Mouse (Mus musculus) lung, postnatal 0 days (tissue): ENCODE data around the gene Ccdc160. TPM values are rescaled to one million over a fixed set of nuclear protein-coding genes. Genes with fewer than 3 reads are reported as not detected.

ENCODE experiments used
- ATAC-seq: fragments of 200-750 bp; cut with Nextera tagmentation; 2 replicates; pipeline ENCODE4 v1.8.0; 2017; ENCODE audit warnings: moderate library complexity
- DNase-seq: peaks from one replicate; pipeline ENCODE4 v3.0.0-alpha.2; 2016; ENCODE audit warnings: low spot score
- H3K27ac ChIP-seq: fragments of 300-500 bp; sonication (generic); 2 replicates; pipeline ENCODE4 v1.5.1; 2014; ENCODE audit warnings: antibody characterized with exemption, mild to moderate bottlenecking, low read length, mixed read lengths
- H3K27me3 ChIP-seq: fragments of 300-500 bp; sonication (generic); replicated peaks from 2 replicates; pipeline ENCODE4 v1.6.1; 2014; ENCODE audit warnings: low read length, mixed read lengths; ENCODE audit not compliant: insufficient read depth
- H3K36me3 ChIP-seq: fragments of 300-500 bp; sonication (generic); 2 replicates; pipeline ENCODE4 v1.6.1; 2014; ENCODE audit warnings: low read length, mixed read lengths; ENCODE audit not compliant: insufficient read depth
- H3K4me1 ChIP-seq: fragments of 300-500 bp; sonication (generic); 2 replicates; pipeline ENCODE4 v1.6.1; 2014; ENCODE audit warnings: antibody characterized with exemption, low read depth, low read length, mixed read lengths; ENCODE audit not compliant: insufficient read depth
- H3K4me2 ChIP-seq: fragments of 300-500 bp; sonication (generic); replicated peaks from 2 replicates; pipeline ENCODE4 v1.6.1; 2014; ENCODE audit warnings: low read depth, mild to moderate bottlenecking, low read length, moderate library complexity, mixed read lengths
- H3K4me3 ChIP-seq: fragments of 300-500 bp; sonication (generic); 2 replicates; pipeline ENCODE4 v1.5.1; 2014; ENCODE audit warnings: low read depth, low read length
- H3K9ac ChIP-seq: fragments of 300-500 bp; sonication (generic); replicated peaks from 2 replicates; pipeline ENCODE4 v1.6.1; 2014; ENCODE audit warnings: low read depth, mild to moderate bottlenecking
- H3K9me3 ChIP-seq: fragments of 300-500 bp; sonication (generic); 2 replicates; pipeline ENCODE4 v1.6.1; 2016; ENCODE audit warnings: low read length, mixed read lengths
- CTCF ChIP-seq: IDR thresholded peaks from 2 replicates; pipeline ENCODE4 v1.5.1; 2016; ENCODE audit warnings: antibody characterized with exemption, mild to moderate bottlenecking
- EP300 ChIP-seq: IDR thresholded peaks from 2 replicates; pipeline ENCODE4 v1.6.1; 2016; ENCODE audit warnings: antibody characterized with exemption, mild to moderate bottlenecking, control low read depth
- WGBS: fragments of 180-500 bp; shearing (Covaris S2); extraction: QIAGEN DNeasy Blood & Tissue Kit; methylation state at CpG from one replicate; pipeline ENCODE4 v1.1.7; 2014; 5-methylcytosine and 5-hydroxymethylcytosine counted together
- polyA plus RNA-seq: library from polyadenylated mRNA; unstranded; fragments of >200 nt; fragmentation: Nextera tagmentation; extraction: Ambion mirVana; gene quantifications from 2 replicates; pipeline ENCODE4 v1.2.1, GENCODE M21; 2015

Gene Ccdc160
- polyA plus RNA-seq, 1 experiment from 2014 or later = 2.5 TPM

- DNase-seq (no peak), ATAC-seq (no peak)
- no peaks in the 10 kb centered on the region for H3K9me3 ChIP-seq
- H3K4me3 ChIP-seq = no peak overlapping the region
- H3K4me1 ChIP-seq = no peaks in the 10 kb centered on the region
- H3K27me3 ChIP-seq = no peaks in the 10 kb centered on the region
- TF ChIP-seq EP300 (no peak), CTCF (no peak)
- WGBS = 26% methylated on average over 6 of the region's 6 CpGs
- no peak overlapping the region for H3K4me2 ChIP-seq
- H3K36me3 ChIP-seq = no peaks in the 10 kb centered on the region
- no peak overlapping the region for H3K27ac ChIP-seq
- no peak overlapping the region for H3K9ac ChIP-seq
These were observed 37.4 kb upstream of the Ccdc160 start for GRCm38 (mm10) chrX:52753491-52754085.

- ATAC-seq = no peak
- Histone ChIP-seq H3K9ac (no peak overlapping the region), H3K4me2 (no peak overlapping the region), H3K27me3 (no peaks in the 10 kb centered on the region), H3K27ac (no peak overlapping the region), H3K36me3 (no peaks in the 10 kb centered on the region), H3K9me3 (no peaks in the 10 kb centered on the region), H3K4me3 (no peak overlapping the region), H3K4me1 (no peaks in the 10 kb centered on the region)
- TF ChIP-seq CTCF = no peak
- no peak for TF ChIP-seq EP300
- WGBS = 75% methylated on average over 3 of the region's 3 CpGs
- no peak for DNase-seq
These were observed 33.8 kb upstream of the Ccdc160 start for GRCm38 (mm10) chrX:52757164-52757563.

GRCm38 (mm10) chrX:52759232-52759631 is 31.8 kb upstream of the Ccdc160 start:
- Histone ChIP-seq H3K9me3 (no peaks in the 10 kb centered on the region), H3K36me3 (no peaks in the 10 kb centered on the region), H3K27me3 (no peaks in the 10 kb centered on the region), H3K9ac (no peak overlapping the region), H3K4me2 (no peak overlapping the region), H3K27ac (no peak overlapping the region), H3K4me3 (no peak overlapping the region), H3K4me1 (no peaks in the 10 kb centered on the region)
- no peak for ATAC-seq
- no peak for DNase-seq
- TF ChIP-seq CTCF (no peak), EP300 (no peak)
- WGBS = 67% methylated on average over 2 of the region's 2 CpGs

GRCm38 (mm10) chrX:52760191-52760945 is 30.6 kb upstream of the Ccdc160 start:
- Histone ChIP-seq H3K36me3 (no peaks in the 10 kb centered on the region), H3K27ac (no peak overlapping the region), H3K4me3 (no peak overlapping the region), H3K9ac (no peak overlapping the region), H3K9me3 (no peaks in the 10 kb centered on the region), H3K4me2 (no peak overlapping the region), H3K27me3 (no peaks in the 10 kb centered on the region), H3K4me1 (no peaks in the 10 kb centered on the region)
- WGBS = 48% methylated on average over 4 of the region's 4 CpGs
- TF ChIP-seq CTCF (no peak), EP300 (no peak)
- no peak for ATAC-seq
- no peak for DNase-seq

DNA sequence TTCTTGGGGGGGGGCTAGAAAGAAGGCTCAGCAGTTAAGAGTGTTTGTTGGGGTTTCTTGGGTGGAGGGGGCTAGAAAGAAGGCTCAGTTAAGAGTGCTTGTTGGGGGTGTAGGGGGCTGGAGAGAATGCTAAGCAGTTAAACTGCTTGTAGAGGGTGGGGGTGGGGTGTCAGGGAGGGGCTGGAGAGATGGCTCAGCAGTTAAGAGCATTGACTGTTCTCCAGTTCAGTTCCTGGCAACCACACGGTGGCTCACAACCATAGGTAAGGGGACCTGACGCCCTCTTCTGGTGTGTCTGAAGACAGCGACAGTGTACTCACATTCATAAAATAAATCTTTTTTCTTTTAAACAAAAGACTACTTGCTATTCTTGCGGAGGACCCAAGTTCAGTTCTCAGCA is 28.8 kb upstream of the Ccdc160 start:
- WGBS = 57% methylated on average over 4 of the region's 4 CpGs
- H3K4me3 ChIP-seq = no peak overlapping the region
- no peaks in the 10 kb centered on the region for H3K9me3 ChIP-seq
- no peaks in the 10 kb centered on the region for H3K36me3 ChIP-seq
- DNase-seq (no peak), ATAC-seq (no peak)
- H3K4me1 ChIP-seq = no peaks in the 10 kb centered on the region
- no peak overlapping the region for H3K9ac ChIP-seq
- no peak overlapping the region for H3K27ac ChIP-seq
- no peak for TF ChIP-seq CTCF
- no peak for TF ChIP-seq EP300
- H3K4me2 ChIP-seq = no peak overlapping the region
- H3K27me3 ChIP-seq = no peaks in the 10 kb centered on the region

DNA sequence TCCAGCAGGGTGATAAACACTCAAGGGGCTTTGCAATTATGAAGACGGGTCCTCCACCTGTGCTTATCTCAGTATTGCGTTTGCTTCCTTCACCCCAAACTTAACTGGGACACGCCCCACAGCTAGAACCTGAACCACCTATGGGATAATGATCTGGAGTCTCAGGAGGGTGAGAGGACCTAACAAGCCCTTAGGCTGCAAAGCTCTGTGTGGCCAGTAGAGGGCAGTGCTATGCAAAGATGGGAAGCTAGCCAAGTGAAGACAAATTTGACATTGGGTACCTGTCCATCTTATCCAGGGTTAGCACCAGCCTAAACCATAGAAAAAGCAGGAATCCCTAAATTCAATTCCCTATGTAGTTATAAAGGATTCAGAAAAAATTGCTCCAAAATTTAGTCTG is 15.0 kb upstream of the Ccdc160 start:
- H3K9me3 ChIP-seq = no peaks in the 10 kb centered on the region
- no peak overlapping the region for H3K27ac ChIP-seq
- 33% methylated on average over 3 of the region's 3 CpGs for WGBS
- no peak overlapping the region for H3K4me3 ChIP-seq
- ATAC-seq = no peak
- H3K27me3 ChIP-seq = no peaks in the 10 kb centered on the region
- TF ChIP-seq EP300 = no peak
- peak; percentile 71 for TF ChIP-seq CTCF
- H3K9ac ChIP-seq = no peak overlapping the region
- no peaks in the 10 kb centered on the region for H3K4me1 ChIP-seq
- no peak for DNase-seq
- H3K4me2 ChIP-seq = no peak overlapping the region
- no peaks in the 10 kb centered on the region for H3K36me3 ChIP-seq
